Mouse (Mus musculus) MEL (cell line): ENCODE measurements around the gene Ddr1. TPM values are rescaled to one million over a fixed set of nuclear protein-coding genes. Genes with fewer than 3 reads are reported as not detected.

Experiments
- DNase-seq: peaks from one replicate; pipeline ENCODE4 v3.0.0; 2011; ENCODE audit warnings: low read depth, low spot score
- H3K27ac ChIP-seq: 2 replicates; pipeline ENCODE4 v1.5.1; 2012; ENCODE audit warnings: low read depth, mild to moderate bottlenecking, control low read depth, low read length, moderate library complexity; ENCODE audit not compliant: control insufficient read depth
- H3K27me3 ChIP-seq, 2 experiments: fragments of 150-350 bp in 1 of 2; sonication (generic) in 1 of 2; 2 replicates each; pipeline ENCODE4 v1.6.1; 2012; ENCODE audit warnings: low read length in 2 of 2, mild to moderate bottlenecking in 2 of 2, improper control_type of control experiment in 1 of 2, moderate library complexity in 1 of 2; ENCODE audit not compliant: insufficient read depth in 2 of 2, control insufficient read depth in 1 of 2
- H3K36me3 ChIP-seq, 2 experiments: 2 replicates each; pipeline ENCODE4 v1.6.1; 2012 to 2014; ENCODE audit warnings: low read length in 2 of 2, improper control_type of control experiment in 1 of 2, inconsistent platforms in 1 of 2, mild to moderate bottlenecking in 1 of 2; ENCODE audit not compliant: insufficient read depth in 2 of 2, control insufficient read depth in 1 of 2
- H3K4me1 ChIP-seq, 2 experiments: fragments of 150-350 bp in 1 of 2; sonication (generic) in 1 of 2; 2 replicates each; pipeline ENCODE4 v1.6.1; 2012; ENCODE audit warnings: low read length in 2 of 2, improper control_type of control experiment in 1 of 2, mild to moderate bottlenecking in 1 of 2; ENCODE audit not compliant: insufficient read depth in 2 of 2, control insufficient read depth in 1 of 2
- H3K4me3 ChIP-seq, 2 experiments: fragments of 150-350 bp in 1 of 2; sonication (generic) in 1 of 2; 2 replicates each; pipeline ENCODE4 v1.5.1; 2012; ENCODE audit warnings: low read depth in 2 of 2, low read length in 2 of 2, mild to moderate bottlenecking in 2 of 2, moderate library complexity in 2 of 2, control low read depth in 1 of 2, improper control_type of control experiment in 1 of 2; ENCODE audit not compliant: control insufficient read depth in 1 of 2, insufficient read depth in 1 of 2
- H3K79me2 ChIP-seq: 2 replicates; pipeline ENCODE4 v1.6.1; 2012; ENCODE audit warnings: mild to moderate bottlenecking, low read length, moderate library complexity; ENCODE audit not compliant: control insufficient read depth, poor library complexity, insufficient read depth
- H3K9ac ChIP-seq: 2 replicates; pipeline ENCODE4 v1.6.1; 2012; ENCODE audit warnings: low read depth, mild to moderate bottlenecking, control low read depth, low read length, moderate library complexity; ENCODE audit not compliant: control insufficient read depth, poor library complexity, severe bottlenecking
- H3K9me3 ChIP-seq: fragments of 150-350 bp; sonication (generic); replicated peaks from 2 replicates; pipeline ENCODE4 v1.6.1; 2012; ENCODE audit warnings: mild to moderate bottlenecking, low read length, improper control_type of control experiment, moderate library complexity; ENCODE audit not compliant: insufficient read depth
- CHD2 ChIP-seq: IDR thresholded peaks from 2 replicates; pipeline ENCODE4 v1.6.1; 2011; ENCODE audit warnings: low read length, improper control_type of control experiment
- E2F4 ChIP-seq: IDR thresholded peaks from 2 replicates; pipeline ENCODE4 v1.6.1; 2011; ENCODE audit warnings: low read depth, low read length, improper control_type of control experiment, borderline replicate concordance
- ELF1 ChIP-seq: IDR thresholded peaks from 2 replicates; pipeline ENCODE4 v1.6.1; 2014; ENCODE audit warnings: low read depth, mild to moderate bottlenecking, inconsistent platforms, low read length, improper control_type of control experiment, moderate library complexity
- EP300 ChIP-seq, 2 experiments: IDR thresholded peaks; 2 replicates each; pipeline ENCODE4 v1.6.1; 2011; ENCODE audit warnings: improper control_type of control experiment in 2 of 2, low read length in 2 of 2, low read depth in 1 of 2, mild to moderate bottlenecking in 1 of 2
- ETS1 ChIP-seq: IDR thresholded peaks from 2 replicates; pipeline ENCODE4 v1.6.1; 2012; ENCODE audit warnings: low read depth, mild to moderate bottlenecking, inconsistent platforms, low read length, improper control_type of control experiment, moderate library complexity
- GATA1 ChIP-seq: IDR thresholded peaks from 2 replicates; pipeline ENCODE4 v1.6.1; 2011; ENCODE audit warnings: low read depth, low read length, improper control_type of control experiment
- HCFC1 ChIP-seq: IDR thresholded peaks from 2 replicates; pipeline ENCODE4 v1.6.1; 2012; ENCODE audit warnings: low read depth, mild to moderate bottlenecking, inconsistent platforms, low read length, improper control_type of control experiment, moderate library complexity
- JUND ChIP-seq: IDR thresholded peaks from 2 replicates; pipeline ENCODE4 v1.6.1; 2011; ENCODE audit warnings: low read depth, mild to moderate bottlenecking, improper control_type of control experiment, low read length
- MAFK ChIP-seq: IDR thresholded peaks from 2 replicates; pipeline ENCODE4 v1.6.1; 2011; ENCODE audit warnings: low read depth, mild to moderate bottlenecking, low read length, improper control_type of control experiment, borderline replicate concordance
- MAX ChIP-seq: IDR thresholded peaks from 2 replicates; pipeline ENCODE4 v1.6.1; 2011; ENCODE audit warnings: low read length, improper control_type of control experiment
- MXI1 ChIP-seq: IDR thresholded peaks from 2 replicates; pipeline ENCODE4 v1.6.1; 2011; ENCODE audit warnings: mild to moderate bottlenecking, low read depth, low read length, improper control_type of control experiment
- MYB ChIP-seq: IDR thresholded peaks from 2 replicates; pipeline ENCODE4 v1.6.1; 2011; ENCODE audit warnings: mild to moderate bottlenecking, low read depth, low read length, improper control_type of control experiment
- POLR2AphosphoS5 ChIP-seq: IDR thresholded peaks from 2 replicates; pipeline ENCODE4 v1.6.1; 2012; ENCODE audit warnings: low read depth, borderline replicate concordance, mild to moderate bottlenecking, inconsistent platforms, low read length, moderate library complexity, mixed read lengths
- RCOR1 ChIP-seq: IDR thresholded peaks from 2 replicates; pipeline ENCODE4 v1.6.1; 2012; ENCODE audit warnings: low read depth, mild to moderate bottlenecking, inconsistent platforms, low read length, improper control_type of control experiment
- SIN3A ChIP-seq: IDR thresholded peaks from 2 replicates; pipeline ENCODE4 v1.6.1; 2012; ENCODE audit warnings: low read length, improper control_type of control experiment, inconsistent platforms
- TBP ChIP-seq: IDR thresholded peaks from 2 replicates; pipeline ENCODE4 v1.8.0; 2011; ENCODE audit warnings: low read depth, low read length, improper control_type of control experiment
- TCF12 ChIP-seq: IDR thresholded peaks from 2 replicates; pipeline ENCODE4 v1.6.1; 2014; ENCODE audit warnings: low read depth, mild to moderate bottlenecking, inconsistent platforms, low read length, improper control_type of control experiment, moderate library complexity
- UBTF ChIP-seq: IDR thresholded peaks from 2 replicates; pipeline ENCODE4 v1.6.1; 2012; ENCODE audit warnings: low read depth, mild to moderate bottlenecking, inconsistent platforms, low read length, improper control_type of control experiment, moderate library complexity, borderline replicate concordance; ENCODE audit not compliant: insufficient read depth
- USF2 ChIP-seq, 2 experiments: IDR thresholded peaks; 2 replicates each; pipeline ENCODE4 v1.6.1; 2011 to 2012; ENCODE audit warnings: improper control_type of control experiment in 2 of 2, low read length in 2 of 2, borderline replicate concordance in 1 of 2, inconsistent platforms in 1 of 2, low read depth in 1 of 2, mild to moderate bottlenecking in 1 of 2; ENCODE audit not compliant: insufficient read depth in 1 of 2
- ZKSCAN1 ChIP-seq: IDR thresholded peaks from 2 replicates; pipeline ENCODE4 v1.6.1; 2012; ENCODE audit warnings: low read depth, mild to moderate bottlenecking, inconsistent platforms, low read length, improper control_type of control experiment, moderate library complexity
- ZNF384 ChIP-seq: IDR thresholded peaks from 2 replicates; pipeline ENCODE4 v1.6.1; 2012; ENCODE audit warnings: low read depth, mild to moderate bottlenecking, inconsistent platforms, low read length, improper control_type of control experiment
- polyA plus RNA-seq, 2 experiments: library from polyadenylated mRNA; stranded (reverse) in 1 of 2; unstranded in 1 of 2; fragments of >175 nt in 1 of 2; fragments of >200 nt in 1 of 2; gene quantifications; 2 replicates each; pipeline versions ENCODE4 v1.2.1 to v1.2.4; 2012; ENCODE audit warnings: low replicate concordance in 2 of 2, low read depth in 1 of 2; ENCODE audit not compliant: insufficient read length in 2 of 2, insufficient read depth in 1 of 2, missing spikeins in 1 of 2
- total RNA-seq: library from RNA; depleted of rRNA; stranded (reverse); fragments of 300-350 nt; gene quantifications from 2 replicates; pipeline ENCODE4 v1.2.3, GENCODE M21; 2012

Gene Ddr1
- total and polyA plus RNA-seq, 3 experiments = 2.6 to 7.9 TPM; not detected in 1

- Histone ChIP-seq H3K4me3 (no peak within 1 kb of the TSS), H3K27me3 (peaks cover 0 to 11% of the 10 kb centered on the region in 2 experiments), H3K9ac (no peak within 1 kb of the TSS), H3K36me3 (peaks cover 0 to 7% of the 10 kb centered on the region in 2 experiments; a peak in 1 of 4 replicates), H3K27ac (no peak within 1 kb of the TSS), H3K9me3 (no peaks in the 10 kb centered on the region), H3K4me1 (peaks cover 0 to 10% of the 10 kb centered on the region in 2 experiments; a peak in 2 of 4 replicates), H3K79me2 (no peaks in the 10 kb centered on the region)
- no peak for DNase-seq
- no peak for TF ChIP-seq ETS1
- TF ChIP-seq USF2 (IDR thresholded peaks at IDR 0.05; ENCODE audit: borderline replicate concordance in 1 of 2, insufficient read depth in 1 of 2, low read depth in 1 of 2, low read length in 2 of 2) = no peak
- TF ChIP-seq TBP = no peak
- no peak for TF ChIP-seq MYB
- TF ChIP-seq POLR2AphosphoS5 = no peak
- TF ChIP-seq ZKSCAN1 = no peak
- TF ChIP-seq TCF12 = no peak
- TF ChIP-seq HCFC1 = no peak
These were observed 60.7 kb downstream of the Ddr1 start, which contains the start of gene Mucl3 for GRCm38 (mm10) chr17:35643609-35644236. Gene Mucl3 (minus strand): TSS chr17:35643695.

- no peaks in the 10 kb centered on the region for H3K9me3 ChIP-seq
- TF ChIP-seq ZNF384 = 0 out of 2 replicates have a peak, but pooled peaks have one; percentile 24
- TF ChIP-seq CHD2 = no peak
- TF ChIP-seq GATA1 = 0 out of 2 replicates have a peak, but pooled peaks have one; percentile 13
- TF ChIP-seq, all 39 proteins: peak for 2
- H3K27me3 ChIP-seq = peaks cover 0 to 9% of the 10 kb centered on the region in 2 experiments
- peak overlapping the region; percentile 34 to 46; a peak in 3 of 4 replicates for H3K4me3 ChIP-seq
- H3K79me2 ChIP-seq = no peaks in the 10 kb centered on the region
- H3K27ac ChIP-seq = no peak overlapping the region
- peaks cover 0 to 11% of the 10 kb centered on the region in 2 experiments; a peak in 2 of 4 replicates for H3K36me3 ChIP-seq
- H3K4me1 ChIP-seq = peaks cover 0 to 17% of the 10 kb centered on the region in 2 experiments; a peak in 2 of 4 replicates
- H3K9ac ChIP-seq = peak overlapping the region; percentile 42; the same call in 1 of the 2 replicates
- DNase-seq = peak; percentile 21
These were observed 65.1 kb downstream of the Ddr1 start for GRCm38 (mm10) chr17:35639352-35639751.

GRCm38 (mm10) chr17:35638475-35639190 is 65.8 kb downstream of the Ddr1 start:
- no peaks in the 10 kb centered on the region for H3K79me2 ChIP-seq
- H3K36me3 ChIP-seq = peaks cover 0 to 11% of the 10 kb centered on the region in 2 experiments; a peak in 2 of 4 replicates
- DNase-seq = peak; percentile 97
- peak overlapping the region; percentile 42; the same call in 1 of the 2 replicates for H3K9ac ChIP-seq
- peaks cover 0 to 17% of the 10 kb centered on the region in 2 experiments; a peak in 2 of 4 replicates for H3K4me1 ChIP-seq
- H3K27me3 ChIP-seq = peaks cover 0 to 6% of the 10 kb centered on the region in 2 experiments; a peak in 3 of 4 replicates
- H3K27ac ChIP-seq = no peak overlapping the region
- peak overlapping the region; percentile 38 to 46 for H3K4me3 ChIP-seq
- H3K9me3 ChIP-seq = no peaks in the 10 kb centered on the region
- TF ChIP-seq HCFC1 (0 out of 2 replicates have a peak, but pooled peaks have one; percentile 6), ELF1 (peak; percentile 40; the same call in 1 of the 2 replicates), MAFK (no peak), UBTF (no peak), ETS1 (peak; percentile 57; the same call in 1 of the 2 replicates), GATA1 (peak; percentile 87), MXI1 (no peak), POLR2AphosphoS5 (no peak), E2F4 (no peak), MAX (peak; percentile 58), JUND (0 out of 2 replicates have a peak, but pooled peaks have one; percentile 49), TCF12 (peak; percentile 54), RCOR1 (peak; percentile 78), EP300 (IDR thresholded peaks at IDR 0.05; ENCODE audit: low read depth in 1 of 2, low read length in 2 of 2) (peak; percentile 29 to 74; a peak in 3 of 4 replicates), SIN3A (no peak; the same call in 1 of the 2 replicates)
